Mouse (Mus musculus): Measurements from ENCODE around the gene Zdhhc13. TPM values are rescaled to one million over a fixed set of nuclear protein-coding genes. Genes with fewer than 3 reads are reported as not detected.
A peak's percentile ranks its signal among the peaks of the same experiment; 100 is the strongest.

Zdhhc13 gene
- polyA plus RNA-seq, 1 experiment from 2014 or later, result 28.7 TPM

DNA sequence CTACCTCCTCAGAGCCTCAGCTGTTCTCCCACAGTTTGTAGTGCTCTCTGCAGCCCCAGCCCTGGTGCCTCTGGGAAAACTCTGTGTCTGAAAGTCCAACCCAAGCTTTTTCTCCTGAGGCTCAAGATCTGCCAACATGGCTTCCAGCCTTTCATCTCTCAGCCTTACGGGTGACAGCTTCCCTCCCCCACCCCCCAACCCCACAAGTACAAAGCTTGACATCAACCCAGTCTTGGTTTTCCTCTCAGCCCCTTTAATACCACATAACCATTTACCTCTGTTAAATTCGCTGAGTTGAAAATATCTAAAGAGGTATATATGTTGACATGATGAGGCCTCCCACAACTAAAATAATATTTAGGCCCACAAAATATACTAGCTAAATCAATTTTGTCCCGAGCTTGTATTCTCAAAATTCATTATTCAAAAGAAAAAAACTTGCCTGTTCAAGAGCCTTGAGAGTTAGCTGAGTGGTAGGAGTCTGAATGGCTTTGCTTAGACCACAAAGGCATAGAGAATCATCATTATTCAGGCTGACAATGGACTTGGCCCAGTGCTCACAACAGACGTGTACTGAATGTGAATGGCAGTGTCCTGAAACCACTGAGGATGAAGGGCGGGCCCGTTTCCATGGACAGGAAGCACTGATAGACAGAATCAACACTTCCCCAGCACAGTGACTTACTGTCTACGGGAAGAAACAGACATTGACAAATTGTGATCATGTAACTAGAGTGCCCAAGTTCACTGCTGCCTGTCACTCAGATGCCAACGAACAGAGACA is 10.9 kb upstream of the Zdhhc13 start:
- no peak for ATAC-seq (ENCODE audit: insufficient number of reproducible peaks, low FRiP score, low TSS enrichment, low read depth)
- Histone ChIP-seq H3K27me3 (ENCODE audit: control insufficient read depth, insufficient read depth, low read length) (no peaks in the 10 kb centered on the region), H3K36me3 (ENCODE audit: control insufficient read depth, insufficient read depth, low read length) (no peaks in the 10 kb centered on the region), H3K27ac (replicated peaks; ENCODE audit: low read depth, low read length) (no peak overlapping the region), H3K9me3 (ENCODE audit: control insufficient read depth, low read length) (no peaks in the 10 kb centered on the region), H3K4me2 (ENCODE audit: low read depth, severe bottlenecking) (no peak overlapping the region), H3K9ac (ENCODE audit: low read length) (no peak overlapping the region), H3K4me3 (ENCODE audit: low read depth, low read length) (no peak overlapping the region), H3K4me1 (ENCODE audit: control insufficient read depth, insufficient read depth, low read length) (no peaks in the 10 kb centered on the region)
- no peak for DNase-seq (ENCODE audit: low spot score)
- WGBS, result 82% methylated on average over 8 of the region's 8 CpGs

DNA sequence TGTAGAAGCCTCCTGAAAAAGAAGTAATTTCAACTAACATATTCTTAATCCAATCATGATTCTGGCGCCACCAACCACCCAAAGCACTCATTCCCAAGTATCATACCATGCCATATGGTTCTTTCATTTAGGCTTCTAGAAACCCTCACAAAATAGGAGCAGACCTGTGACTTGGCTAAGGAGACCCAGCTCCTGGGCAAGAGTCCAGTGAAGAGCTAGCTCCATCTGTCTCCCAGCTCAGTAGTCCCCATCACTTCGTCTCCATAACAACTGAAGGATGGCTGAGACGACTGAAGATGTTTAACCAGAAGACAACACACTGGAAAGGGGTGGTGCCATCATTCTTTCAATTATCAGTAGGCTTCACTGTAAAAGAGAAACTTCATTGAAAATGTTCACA is 9.7 kb upstream of the Zdhhc13 start:
- DNase-seq (ENCODE audit: low spot score), result no peak
- no peak overlapping the region for H3K4me3 ChIP-seq (ENCODE audit: low read depth, low read length)
- H3K4me2 ChIP-seq (ENCODE audit: low read depth, severe bottlenecking), result no peak overlapping the region
- ATAC-seq (ENCODE audit: insufficient number of reproducible peaks, low FRiP score, low TSS enrichment, low read depth), result no peak
- H3K27ac ChIP-seq (replicated peaks; ENCODE audit: low read depth, low read length), result no peak overlapping the region
- no peaks in the 10 kb centered on the region for H3K9me3 ChIP-seq (ENCODE audit: control insufficient read depth, low read length)
- 85% methylated on average over 3 of the region's 3 CpGs for WGBS
- no peak overlapping the region for H3K9ac ChIP-seq (ENCODE audit: low read length)
- H3K4me1 ChIP-seq (ENCODE audit: control insufficient read depth, insufficient read depth, low read length), result no peaks in the 10 kb centered on the region
- no peaks in the 10 kb centered on the region for H3K27me3 ChIP-seq (ENCODE audit: control insufficient read depth, insufficient read depth, low read length)
- no peaks in the 10 kb centered on the region for H3K36me3 ChIP-seq (ENCODE audit: control insufficient read depth, insufficient read depth, low read length)

DNA sequence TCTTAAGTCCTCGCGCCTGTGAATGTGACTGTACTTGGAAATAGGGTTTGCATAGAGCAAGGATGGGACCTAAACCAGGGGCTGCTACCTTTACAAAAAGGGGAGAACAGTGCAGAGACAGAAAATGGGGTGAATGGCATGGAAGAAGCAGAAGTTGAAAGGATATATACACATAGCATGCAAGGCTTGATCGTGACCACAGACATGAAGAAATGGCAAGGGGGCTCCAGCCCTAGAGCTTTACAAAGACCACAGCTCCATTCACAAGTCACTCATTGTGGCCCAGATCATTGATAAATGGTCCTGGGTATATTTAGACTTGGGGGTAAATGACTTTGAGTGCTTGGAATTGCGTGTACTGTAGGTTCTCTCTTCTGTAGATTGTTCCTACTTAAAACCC is 6.4 kb upstream of the Zdhhc13 start:
- ATAC-seq (ENCODE audit: insufficient number of reproducible peaks, low FRiP score, low TSS enrichment, low read depth), result no peak
- no peak overlapping the region for H3K4me2 ChIP-seq (ENCODE audit: low read depth, severe bottlenecking)
- WGBS, result 88% methylated on average over 4 of the region's 4 CpGs
- no peaks in the 10 kb centered on the region for H3K9me3 ChIP-seq (ENCODE audit: control insufficient read depth, low read length)
- H3K36me3 ChIP-seq (ENCODE audit: control insufficient read depth, insufficient read depth, low read length), result no peaks in the 10 kb centered on the region
- no peak overlapping the region for H3K27ac ChIP-seq (replicated peaks; ENCODE audit: low read depth, low read length)
- no peak overlapping the region for H3K9ac ChIP-seq (ENCODE audit: low read length)
- H3K27me3 ChIP-seq (ENCODE audit: control insufficient read depth, insufficient read depth, low read length), result no peaks in the 10 kb centered on the region
- no peak for DNase-seq (ENCODE audit: low spot score)
- H3K4me1 ChIP-seq (ENCODE audit: control insufficient read depth, insufficient read depth, low read length), result no peaks in the 10 kb centered on the region
- H3K4me3 ChIP-seq (ENCODE audit: low read depth, low read length), result no peak overlapping the region

DNA sequence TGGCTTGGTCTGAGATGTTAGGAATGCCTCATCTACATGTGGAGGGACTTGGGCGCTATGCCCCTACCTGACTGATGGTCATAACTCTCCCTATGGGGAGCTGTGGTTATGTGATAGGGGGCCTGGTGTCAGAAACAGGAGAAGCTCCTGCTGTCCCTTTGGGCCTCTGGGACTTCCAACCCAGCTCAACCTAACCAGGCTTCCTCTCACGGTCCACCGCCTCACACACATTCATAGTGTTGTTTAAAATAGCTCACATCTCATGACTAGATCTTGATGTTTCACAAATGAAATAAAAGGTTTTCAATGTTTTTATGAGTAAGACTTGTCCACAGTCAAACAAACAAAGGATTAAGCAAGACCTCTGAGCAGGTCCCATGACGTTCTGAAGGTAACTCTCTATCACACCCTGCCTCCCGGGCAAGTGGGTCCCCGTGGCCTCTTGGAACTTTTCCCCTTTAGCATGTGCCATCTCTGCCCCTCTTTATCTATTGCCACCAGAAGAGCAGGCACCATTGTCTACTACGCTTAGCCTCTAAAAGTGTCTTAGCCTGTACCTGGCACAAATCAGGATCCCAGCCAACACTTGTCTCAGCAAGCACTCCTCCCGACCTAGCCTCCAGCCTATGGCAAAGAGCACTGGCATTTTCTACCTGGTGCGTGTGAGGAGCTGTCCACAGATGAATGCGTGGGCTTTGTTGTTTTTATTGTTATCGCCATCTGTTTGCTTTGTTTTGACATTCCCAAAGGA is 3.9 kb upstream of the Zdhhc13 start:
- H3K27me3 ChIP-seq (ENCODE audit: control insufficient read depth, insufficient read depth, low read length), result no peaks in the 10 kb centered on the region
- H3K4me2 ChIP-seq (ENCODE audit: low read depth, severe bottlenecking), result no peak overlapping the region
- 86% methylated on average over 11 of the region's 11 CpGs for WGBS

DNA sequence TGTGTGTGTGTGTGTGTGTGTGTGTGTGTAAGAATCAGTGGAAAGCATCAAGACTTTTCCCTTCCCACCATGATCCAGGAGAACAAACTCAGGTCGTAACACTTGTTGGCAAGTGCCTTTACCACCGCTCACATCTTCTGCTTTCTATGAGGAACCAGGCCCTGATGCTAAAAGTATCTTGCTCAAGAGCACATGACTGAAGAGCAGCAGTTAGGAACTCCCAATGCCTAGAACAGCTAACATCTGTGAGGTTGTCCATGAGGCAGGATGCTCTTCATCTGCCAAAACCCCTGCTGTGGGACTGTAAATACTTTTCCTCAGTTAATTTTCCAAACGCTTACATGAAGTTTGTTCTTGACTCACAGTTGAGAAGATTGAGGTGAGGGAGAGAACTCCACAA is 455 bp upstream of the Zdhhc13 start:
- no peak for ATAC-seq (ENCODE audit: insufficient number of reproducible peaks, low FRiP score, low TSS enrichment, low read depth)
- 62% methylated on average over 3 of the region's 3 CpGs for WGBS

More for the DNA sequence above, 3.9 kb upstream of the Zdhhc13 start:
- H3K36me3 ChIP-seq (ENCODE audit: control insufficient read depth, insufficient read depth, low read length), result no peaks in the 10 kb centered on the region
- H3K9ac ChIP-seq (ENCODE audit: low read length), result no peak overlapping the region
- H3K27ac ChIP-seq (replicated peaks; ENCODE audit: low read depth, low read length), result no peak overlapping the region
- DNase-seq (ENCODE audit: low spot score) (no peak), ATAC-seq (ENCODE audit: insufficient number of reproducible peaks, low FRiP score, low TSS enrichment, low read depth) (no peak)
- H3K4me1 ChIP-seq (ENCODE audit: control insufficient read depth, insufficient read depth, low read length), result no peaks in the 10 kb centered on the region
- no peaks in the 10 kb centered on the region for H3K9me3 ChIP-seq (ENCODE audit: control insufficient read depth, low read length)
- H3K4me3 ChIP-seq (ENCODE audit: low read depth, low read length), result no peak overlapping the region

DNA sequence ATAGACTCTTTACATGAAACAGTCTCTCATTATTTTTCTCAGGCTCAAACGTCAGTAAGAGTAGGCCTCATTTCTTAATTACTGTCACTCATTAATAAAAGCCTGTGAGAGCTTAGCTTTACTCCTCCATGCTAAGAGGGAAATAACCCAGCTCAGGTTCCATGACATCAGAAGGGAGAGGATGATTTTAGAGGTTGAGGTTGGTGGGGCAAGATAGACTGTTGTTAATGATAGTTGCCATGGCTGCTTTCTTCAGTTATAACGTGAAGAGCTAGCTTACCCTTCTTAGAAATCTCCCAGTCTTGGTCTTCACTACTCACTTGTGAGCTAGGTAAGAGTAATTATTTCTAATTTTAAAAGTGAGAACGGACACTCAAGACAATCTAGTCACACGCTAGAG is 1.3 kb downstream of the Zdhhc13 start:
- Histone ChIP-seq H3K27me3 (ENCODE audit: control insufficient read depth, insufficient read depth, low read length) (no peaks in the 10 kb centered on the region), H3K4me2 (ENCODE audit: low read depth, severe bottlenecking) (no peak overlapping the region), H3K4me3 (ENCODE audit: low read depth, low read length) (no peak overlapping the region), H3K4me1 (ENCODE audit: control insufficient read depth, insufficient read depth, low read length) (no peaks in the 10 kb centered on the region), H3K36me3 (ENCODE audit: control insufficient read depth, insufficient read depth, low read length) (no peaks in the 10 kb centered on the region), H3K27ac (replicated peaks; ENCODE audit: low read depth, low read length) (no peak overlapping the region), H3K9me3 (ENCODE audit: control insufficient read depth, low read length) (no peaks in the 10 kb centered on the region), H3K9ac (ENCODE audit: low read length) (no peak overlapping the region)
- DNase-seq (ENCODE audit: low spot score) (no peak), ATAC-seq (ENCODE audit: insufficient number of reproducible peaks, low FRiP score, low TSS enrichment, low read depth) (no peak)
- 76% methylated on average over 4 of the region's 4 CpGs for WGBS

More for the DNA sequence above, 455 bp upstream of the Zdhhc13 start:
- H3K27me3 ChIP-seq (ENCODE audit: control insufficient read depth, insufficient read depth, low read length), result no peaks in the 10 kb centered on the region
- no peak overlapping the region for H3K9ac ChIP-seq (ENCODE audit: low read length)
- no peaks in the 10 kb centered on the region for H3K36me3 ChIP-seq (ENCODE audit: control insufficient read depth, insufficient read depth, low read length)
- H3K4me3 ChIP-seq (ENCODE audit: low read depth, low read length), result no peak overlapping the region
- H3K27ac ChIP-seq (replicated peaks; ENCODE audit: low read depth, low read length), result no peak overlapping the region
- no peaks in the 10 kb centered on the region for H3K4me1 ChIP-seq (ENCODE audit: control insufficient read depth, insufficient read depth, low read length)
- H3K4me2 ChIP-seq (ENCODE audit: low read depth, severe bottlenecking), result peak overlapping the region; percentile 69
- H3K9me3 ChIP-seq (ENCODE audit: control insufficient read depth, low read length), result no peaks in the 10 kb centered on the region
- DNase-seq (ENCODE audit: low spot score), result no peak

DNA sequence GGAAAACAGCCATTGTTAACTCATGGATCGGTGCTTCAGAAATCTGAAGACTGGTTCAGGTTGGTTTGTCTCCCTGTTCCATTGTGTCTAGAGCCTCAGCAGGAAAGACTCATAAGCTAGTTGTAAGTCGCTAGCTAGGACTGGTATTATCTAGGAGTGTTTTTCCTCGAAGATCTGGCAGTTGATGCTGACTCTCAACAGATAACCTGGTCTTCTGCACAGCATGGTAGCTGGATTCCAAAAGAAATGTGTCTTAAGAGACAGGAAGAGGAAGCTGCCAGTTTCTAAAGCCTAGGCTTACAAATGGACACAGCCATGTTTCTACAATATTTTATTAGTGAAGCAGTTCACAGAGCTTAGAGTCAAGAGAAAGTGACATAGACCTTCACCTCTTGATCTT is 2.6 kb downstream of the Zdhhc13 start:
- no peaks in the 10 kb centered on the region for H3K9me3 ChIP-seq (ENCODE audit: control insufficient read depth, low read length)
- no peak for DNase-seq (ENCODE audit: low spot score)
- H3K4me3 ChIP-seq (ENCODE audit: low read depth, low read length), result no peak overlapping the region
- no peaks in the 10 kb centered on the region for H3K36me3 ChIP-seq (ENCODE audit: control insufficient read depth, insufficient read depth, low read length)
- no peak overlapping the region for H3K4me2 ChIP-seq (ENCODE audit: low read depth, severe bottlenecking)
- H3K9ac ChIP-seq (ENCODE audit: low read length), result no peak overlapping the region
- no peaks in the 10 kb centered on the region for H3K4me1 ChIP-seq (ENCODE audit: control insufficient read depth, insufficient read depth, low read length)
- WGBS, result 91% methylated on average over 3 of the region's 3 CpGs
- H3K27ac ChIP-seq (replicated peaks; ENCODE audit: low read depth, low read length), result no peak overlapping the region
- H3K27me3 ChIP-seq (ENCODE audit: control insufficient read depth, insufficient read depth, low read length), result no peaks in the 10 kb centered on the region
- no peak for ATAC-seq (ENCODE audit: insufficient number of reproducible peaks, low FRiP score, low TSS enrichment, low read depth)

DNA sequence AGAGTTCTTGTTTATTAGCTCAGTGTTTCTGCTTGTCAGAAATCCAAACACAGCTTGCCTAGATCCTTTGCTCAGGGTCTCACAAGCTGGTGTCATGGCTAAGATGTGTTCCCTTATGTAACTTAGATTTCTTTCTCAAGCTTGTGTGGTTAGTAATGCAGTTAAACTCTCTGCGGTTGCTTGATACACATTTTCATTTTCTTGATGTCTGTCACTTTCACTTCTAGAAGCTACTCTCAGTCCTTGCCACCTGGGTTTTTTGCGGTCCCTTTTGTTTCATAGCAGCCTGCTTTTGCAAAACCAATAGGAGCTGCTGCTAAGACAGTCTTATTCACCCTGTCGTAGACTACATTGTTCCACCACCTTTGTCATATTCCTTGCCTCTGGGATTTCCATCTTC is 6.3 kb downstream of the Zdhhc13 start:
- no peak for DNase-seq (ENCODE audit: low spot score)
- Histone ChIP-seq H3K27ac (replicated peaks; ENCODE audit: low read depth, low read length) (no peak overlapping the region), H3K4me3 (ENCODE audit: low read depth, low read length) (no peak overlapping the region), H3K27me3 (ENCODE audit: control insufficient read depth, insufficient read depth, low read length) (no peaks in the 10 kb centered on the region), H3K4me1 (ENCODE audit: control insufficient read depth, insufficient read depth, low read length) (no peaks in the 10 kb centered on the region), H3K36me3 (ENCODE audit: control insufficient read depth, insufficient read depth, low read length) (no peaks in the 10 kb centered on the region), H3K4me2 (ENCODE audit: low read depth, severe bottlenecking) (no peak overlapping the region), H3K9ac (ENCODE audit: low read length) (no peak overlapping the region), H3K9me3 (ENCODE audit: control insufficient read depth, low read length) (no peaks in the 10 kb centered on the region)
- WGBS, result 91% methylated on average over 3 of the region's 3 CpGs
- ATAC-seq (ENCODE audit: insufficient number of reproducible peaks, low FRiP score, low TSS enrichment, low read depth), result no peak
